Mouse (Mus musculus): ENCODE data around the gene Phactr3. TPM values are rescaled to one million over a fixed set of nuclear protein-coding genes. Genes with fewer than 3 reads are reported as not detected.
A peak's percentile ranks its signal among the peaks of the same experiment; 100 is the strongest.
"Not testable (repeated sequence)": the region's sequence is repeated elsewhere in the genome, so short reads cannot be mapped to it uniquely, and the experiment has no call there.

The Phactr3 gene
- polyA plus RNA-seq, 1 experiment from 2014 or later = not detected

DNA sequence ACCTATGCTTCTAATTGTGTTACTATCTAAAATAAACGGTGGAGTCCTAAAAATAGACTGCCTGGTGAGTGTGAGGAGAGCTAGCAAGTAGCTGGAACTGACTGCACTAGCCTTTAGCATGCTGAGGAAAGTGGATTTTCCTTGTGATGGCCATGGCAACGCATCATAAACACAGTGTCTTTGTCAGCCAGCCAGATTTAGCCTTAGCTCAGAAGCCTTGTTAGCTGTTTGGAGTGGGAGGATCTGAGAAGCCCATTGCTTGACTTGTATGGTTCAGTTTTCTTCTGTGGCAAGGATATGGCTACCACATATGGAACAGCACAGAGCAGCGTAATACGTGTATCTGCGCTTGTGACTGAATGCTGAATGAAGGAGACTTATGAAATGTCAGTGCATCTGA is 210.8 kb downstream of the Phactr3 start:
- in situ Hi-C loops (cut with MboI; ENCODE audit: low pct_unique_long_range_greater_than_20kb) = no loop called here
- CTCF ChIA-PET = no interaction called here
- POLR2A ChIA-PET = interaction anchor here (0.6 kb wide), 1 partner anchor 279 kb away, joined by 5 read pairs; no protein-coding TSS in a partner anchor
- ATAC-seq (no peak), DNase-seq (ENCODE audit: low read depth, low spot score) (no peak)
- H3K27me3 ChIP-seq = no peaks in the 10 kb centered on the region
- no peak for TF ChIP-seq CTCF (IDR thresholded peaks at IDR 0.05)

DNA sequence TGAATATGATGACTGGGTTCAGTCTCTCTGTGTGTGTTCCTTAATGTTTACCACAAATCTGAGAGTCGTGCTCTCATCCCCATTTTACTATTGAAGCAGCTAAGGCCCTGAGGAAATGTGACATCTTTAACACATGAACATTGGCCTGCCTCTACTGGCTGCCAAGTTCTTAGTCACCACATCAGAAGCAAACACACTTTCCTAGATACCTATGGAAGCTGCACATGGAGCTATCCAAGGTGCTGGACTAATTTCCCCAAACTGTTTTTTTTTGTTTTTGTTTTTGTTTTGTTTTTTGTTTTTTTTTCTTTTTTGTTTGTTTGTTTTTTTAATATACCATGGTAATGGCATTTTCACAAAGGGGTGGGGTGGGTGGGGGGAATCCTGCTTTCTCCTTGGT is 211.2 kb downstream of the Phactr3 start:
- TF ChIP-seq CTCF (IDR thresholded peaks at IDR 0.05) = no peak
- ChIA-PET CTCF (no interaction called here), POLR2A (no interaction called here)
- no peak for ATAC-seq
- H3K27me3 ChIP-seq = no peaks in the 10 kb centered on the region
- DNase-seq (ENCODE audit: low read depth, low spot score) = no peak
- in situ Hi-C loops (cut with MboI; ENCODE audit: low pct_unique_long_range_greater_than_20kb) = no loop called here

DNA sequence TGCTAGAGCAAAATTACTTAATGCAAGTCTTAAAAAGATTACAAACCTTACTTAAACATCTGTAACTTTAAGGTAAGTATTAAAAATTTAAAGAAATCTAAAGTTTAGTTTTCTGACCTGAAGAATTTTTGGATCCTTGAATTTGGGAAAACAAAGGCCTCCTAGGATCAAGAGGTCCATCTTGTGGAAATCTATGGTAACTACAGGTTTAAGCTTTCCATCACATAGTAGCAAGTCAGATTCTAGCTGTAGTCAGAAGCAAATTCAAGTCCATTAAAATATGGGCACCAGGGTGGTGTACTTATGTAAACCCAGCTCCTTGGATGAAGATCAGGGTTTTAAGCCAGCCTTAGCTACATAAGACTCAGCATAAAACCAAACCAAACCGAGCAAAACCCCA is 219.1 kb downstream of the Phactr3 start:
- no peak for ATAC-seq
- in situ Hi-C loops (cut with MboI; ENCODE audit: low pct_unique_long_range_greater_than_20kb) = no loop called here
- CTCF ChIA-PET = interaction anchor here (1.5 kb wide), 1 partner anchor 200 kb away, joined by 3 read pairs; no protein-coding TSS in a partner anchor
- H3K27me3 ChIP-seq = peaks cover 15% of the 10 kb centered on the region
- POLR2A ChIA-PET = no interaction called here
- DNase-seq (ENCODE audit: low read depth, low spot score) = no peak
- peak; percentile 25 for TF ChIP-seq CTCF (IDR thresholded peaks at IDR 0.05)

DNA sequence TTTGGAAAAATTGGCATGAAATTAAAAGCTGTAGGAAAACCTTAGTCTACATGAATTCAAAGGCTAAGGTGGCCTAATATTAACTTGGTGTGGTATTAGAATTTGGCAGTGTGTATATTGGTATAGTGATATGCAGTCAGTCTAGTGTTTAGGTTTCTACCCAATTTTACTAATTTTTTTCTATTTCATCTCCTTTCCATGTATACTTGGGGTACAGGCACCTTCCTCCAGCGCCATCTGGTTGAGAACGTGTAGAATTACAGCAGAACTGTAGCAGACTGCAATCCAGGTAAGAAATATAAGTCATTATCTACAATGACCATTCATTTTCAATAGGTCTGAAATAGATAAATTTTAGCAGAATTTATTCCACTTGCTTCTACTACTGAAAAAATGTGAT is 220.3 kb downstream of the Phactr3 start:
- no peak for ATAC-seq
- peak; percentile 28 for TF ChIP-seq CTCF (IDR thresholded peaks at IDR 0.05)
- H3K27me3 ChIP-seq = peaks cover 15% of the 10 kb centered on the region
- in situ Hi-C loops (cut with MboI; ENCODE audit: low pct_unique_long_range_greater_than_20kb) = no loop called here
- POLR2A ChIA-PET = no interaction called here
- DNase-seq (ENCODE audit: low read depth, low spot score) = no peak
- CTCF ChIA-PET = interaction anchor here (1.5 kb wide), 1 partner anchor 201 kb away, joined by 3 read pairs; no protein-coding TSS in a partner anchor

DNA sequence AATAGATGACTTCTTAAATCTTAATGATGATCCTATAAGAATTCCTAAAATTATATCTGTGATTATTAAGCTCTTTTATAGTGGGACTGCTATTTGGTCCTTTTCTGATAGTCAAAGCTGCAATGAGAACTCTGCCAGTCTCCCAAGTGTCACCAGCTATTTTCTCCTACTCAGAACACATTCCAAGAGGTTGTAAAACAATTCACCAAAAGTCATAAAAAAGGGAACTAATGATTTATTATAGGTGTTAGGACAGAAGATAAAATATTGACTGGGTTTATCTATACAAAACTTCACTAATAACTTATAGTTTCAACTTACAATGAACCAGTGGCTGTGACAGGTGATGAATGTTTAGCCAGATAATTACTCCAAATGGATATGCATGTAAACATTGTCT is 223.3 kb downstream of the Phactr3 start:
- CTCF ChIA-PET; in situ Hi-C loops (cut with MboI; ENCODE audit: low pct_unique_long_range_greater_than_20kb): not testable (repeated sequence)

GRCm38 (mm10) chr2:178342597-178342996 is 223.8 kb downstream of the Phactr3 start:
- TF ChIP-seq CTCF (IDR thresholded peaks at IDR 0.05) = no peak
- no peak for ATAC-seq
- ChIA-PET POLR2A (no interaction called here), CTCF (no interaction called here)
- peaks cover 18% of the 10 kb centered on the region for H3K27me3 ChIP-seq
- DNase-seq (ENCODE audit: low read depth, low spot score) = no peak
- in situ Hi-C loops (cut with MboI; ENCODE audit: low pct_unique_long_range_greater_than_20kb) = no loop called here

More for the DNA sequence above, 223.3 kb downstream of the Phactr3 start:
- ATAC-seq; POLR2A ChIA-PET; DNase-seq (ENCODE audit: low read depth, low spot score): not testable (repeated sequence)
- peaks cover 16% of the 10 kb centered on the region for H3K27me3 ChIP-seq

Other genes starting within 250 kb of the Phactr3 start
- gene Gm14327, start 221.9 kb upstream of the Phactr3 start, polyA plus RNA-seq (2021) = 1.7 TPM
- gene Zfp972, start 193.4 kb upstream of the Phactr3 start, polyA plus RNA-seq (2021) = 0.14 TPM
- 11.4 TPM for gene Gm14326, start 161.7 kb upstream of the Phactr3 start, polyA plus RNA-seq (2021)
- 9.2 TPM for gene Zfp971, start 95.7 kb upstream of the Phactr3 start, polyA plus RNA-seq (2021)
- gene Zfp931, start 40.5 kb upstream of the Phactr3 start, polyA plus RNA-seq (2021) = 28.5 TPM

All from Patski (cell line).